In genomic region chr16:93286816-93287215, GRCm38 (mm10) we compare ENCODE assay signal across 14 mouse cellular contexts.
A peak's percentile ranks its signal among the peaks of the same experiment; 100 is the strongest.
DNase-seq lines count a peak whose midpoint lies in the region.
"Had no signal": no experiment of that assay in that cellular context is flagged by ENCODE, and none has a peak within 500 bp of the region (broad histone marks: within the 10 kb centered on the region; RNA-seq: fewer than 3 reads in every experiment).

No protein-coding gene starts in this region.

- intact Hi-C loops in left cerebral cortex, postnatal 4 days (cut with DNase I) = no loop called here
- intact Hi-C loops in left cerebral cortex, postnatal 14 days (cut with DNase I) = no loop called here

- DNase-seq in cerebellum, postnatal 10 days = peak; percentile 18 to 36
- no peak for DNase-seq in cerebellum, adult 18-20 months
- peak; percentile 10 for DNase-seq in left cerebral cortex, postnatal 4 days
- no peak for DNase-seq in left cerebral cortex, postnatal 14 days (ENCODE audit: low spot score in 2 of 2)
- DNase-seq in layer of hippocampus, adult 18-20 months (ENCODE audit: low spot score in 2 of 2) = no peak
- DNase-seq: adrenal gland, adult 2 months; adrenal gland, postnatal 10 days; adrenal gland, postnatal 25 days; B cell, adult 2 months; cerebellum, adult 11-12 months; cerebellum, adult 8-10 months; cerebellum, adult 9-11 months; cerebellum, postnatal 25 days; forebrain, postnatal 0 days had no signal

Comparison
In these comparisons a context has a peak if more than half of its experiments do, and no peak if none do; other contexts are left out.
1. DNase-seq: peak in cerebellum, postnatal 10 days (2 of 2) and left cerebral cortex, postnatal 4 days (single experiment); none in cerebellum, adult 18-20 months (0 of 2), left cerebral cortex, postnatal 14 days (0 of 2) and layer of hippocampus, adult 18-20 months (0 of 2).